33 mouse cellular contexts compared by ENCODE assay signal in the genomic region with DNA sequence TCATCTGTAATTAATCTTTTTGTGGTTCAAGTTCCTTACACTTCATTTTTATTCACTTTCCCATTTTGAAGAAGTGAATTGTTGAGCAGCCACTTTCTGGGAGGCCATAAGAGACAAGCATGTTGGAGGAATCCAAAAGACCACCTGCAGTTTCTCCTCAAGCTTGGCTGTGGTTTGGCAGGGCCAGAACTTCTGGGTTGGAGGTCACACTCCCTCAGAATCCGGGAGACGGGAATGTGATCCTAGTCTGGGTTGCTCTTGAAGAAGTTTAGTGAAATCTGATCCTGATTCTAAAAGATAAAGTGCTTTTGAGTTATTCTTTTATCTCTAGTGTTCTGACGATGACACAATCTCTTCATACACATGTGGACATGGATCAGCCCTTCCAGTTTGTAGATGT.
"Had no signal": no experiment of that assay in that cellular context is flagged by ENCODE, and none has a peak within 500 bp of the region (broad histone marks: within the 10 kb centered on the region; RNA-seq: fewer than 3 reads in every experiment).

No protein-coding gene starts in this region.

- H3K36me3 ChIP-seq: limb, embryonic 10.5 days; limb, embryonic 12.5 days; limb, embryonic 13.5 days; limb, embryonic 15.5 days; liver, embryonic 12.5 days; liver, embryonic 13.5 days; liver, embryonic 15.5 days; lung, embryonic 15.5 days; midbrain, embryonic 10.5 days; midbrain, embryonic 12.5 days; midbrain, embryonic 13.5 days; midbrain, embryonic 15.5 days; neural tube, embryonic 12.5 days; neural tube, embryonic 13.5 days had no signal

- H3K4me3 ChIP-seq: limb, embryonic 10.5 days; limb, embryonic 12.5 days; limb, embryonic 13.5 days; limb, embryonic 15.5 days; liver, embryonic 12.5 days; liver, embryonic 13.5 days; liver, embryonic 15.5 days; lung, embryonic 15.5 days; megakaryocyte, embryonic 14.5 days; midbrain, embryonic 10.5 days; midbrain, embryonic 12.5 days; midbrain, embryonic 13.5 days; midbrain, embryonic 15.5 days; myocyte; neural tube, embryonic 12.5 days; neural tube, embryonic 13.5 days had no signal

- H3K9ac ChIP-seq: limb, embryonic 12.5 days; limb, embryonic 13.5 days; limb, embryonic 15.5 days; liver, embryonic 12.5 days; liver, embryonic 13.5 days; liver, embryonic 14.5 days; liver, embryonic 15.5 days; liver, postnatal 0 days; lung, embryonic 14.5 days; lung, embryonic 15.5 days; midbrain, embryonic 12.5 days; midbrain, embryonic 13.5 days; midbrain, embryonic 15.5 days; neural tube, embryonic 12.5 days; neural tube, embryonic 13.5 days had no signal

- H3K27me3 ChIP-seq: limb, embryonic 12.5 days; limb, embryonic 13.5 days; limb, embryonic 15.5 days; liver, embryonic 12.5 days; liver, embryonic 13.5 days; liver, embryonic 15.5 days; lung, embryonic 15.5 days; megakaryocyte, embryonic 14.5 days; midbrain, embryonic 12.5 days; midbrain, embryonic 13.5 days; midbrain, embryonic 15.5 days; neural tube, embryonic 12.5 days; neural tube, embryonic 13.5 days had no signal

- ATAC-seq: liver, embryonic 12.5 days; liver, postnatal 0 days; lung, postnatal 0 days; midbrain, embryonic 13.5 days; midbrain, embryonic 15.5 days; midbrain, embryonic 16.5 days had no signal

- DNase-seq: left cerebral cortex, postnatal 4 days; liver; liver, embryonic 13.5 days; liver, postnatal 0 days; lung, adult 18-20 months; lung, adult 2 months; lung, embryonic 14.5 days; lung, postnatal 10 days; lung, postnatal 14 days; lung, postnatal 36 days; lung, postnatal 4 days; midbrain, embryonic 14.5 days had no signal

- H3K4me1 ChIP-seq: liver, embryonic 12.5 days; liver, embryonic 13.5 days; liver, embryonic 15.5 days; lung, embryonic 15.5 days; megakaryocyte, embryonic 14.5 days; midbrain, embryonic 10.5 days; midbrain, embryonic 12.5 days; midbrain, embryonic 13.5 days; midbrain, embryonic 15.5 days had no signal

- H3K9me3 ChIP-seq: limb, embryonic 10.5 days; limb, embryonic 12.5 days; limb, embryonic 13.5 days; limb, embryonic 15.5 days; liver, embryonic 12.5 days; liver, embryonic 13.5 days; liver, embryonic 15.5 days; lung, embryonic 15.5 days; megakaryocyte, embryonic 14.5 days; midbrain, embryonic 10.5 days; midbrain, embryonic 12.5 days; midbrain, embryonic 13.5 days; midbrain, embryonic 15.5 days; neural tube, embryonic 12.5 days; neural tube, embryonic 13.5 days had no signal

- H3K4me2 ChIP-seq: limb, embryonic 12.5 days; limb, embryonic 13.5 days; limb, embryonic 15.5 days; liver, embryonic 11.5 days; liver, embryonic 12.5 days; liver, embryonic 13.5 days; liver, embryonic 15.5 days; lung, embryonic 14.5 days; lung, embryonic 15.5 days; midbrain, embryonic 11.5 days; midbrain, embryonic 12.5 days; midbrain, embryonic 13.5 days; midbrain, embryonic 15.5 days; neural tube, embryonic 12.5 days; neural tube, embryonic 13.5 days had no signal

- H3K27ac ChIP-seq: limb, embryonic 10.5 days; limb, embryonic 12.5 days; limb, embryonic 13.5 days; limb, embryonic 15.5 days; liver, embryonic 12.5 days; liver, embryonic 13.5 days; liver, embryonic 14.5 days; liver, embryonic 15.5 days; lung, embryonic 15.5 days; macrophage; midbrain, embryonic 10.5 days; midbrain, embryonic 12.5 days; midbrain, embryonic 13.5 days; midbrain, embryonic 15.5 days; neural tube, embryonic 12.5 days; neural tube, embryonic 13.5 days had no signal
